Mouse (Mus musculus) testis, postnatal 10 days (tissue): Measurements from ENCODE around the gene Camk1.
"Not testable (repeated sequence)": the region's sequence is repeated elsewhere in the genome, so short reads cannot be mapped to it uniquely, and the experiment has no call there.

Source experiments
- DNase-seq: peaks from one replicate; pipeline ENCODE4 v3.0.0; 2021; ENCODE audit warnings: low spot score

Camk1 gene

GRCm38 (mm10) chr6:113361476-113361875 is 17.7 kb upstream of the Camk1 start:
- no peak for DNase-seq

GRCm38 (mm10) chr6:113353696-113354095 is 9.9 kb upstream of the Camk1 start:
- no peak for DNase-seq

GRCm38 (mm10) chr6:113352820-113353219 is 9.0 kb upstream of the Camk1 start:
- DNase-seq = no peak

DNA sequence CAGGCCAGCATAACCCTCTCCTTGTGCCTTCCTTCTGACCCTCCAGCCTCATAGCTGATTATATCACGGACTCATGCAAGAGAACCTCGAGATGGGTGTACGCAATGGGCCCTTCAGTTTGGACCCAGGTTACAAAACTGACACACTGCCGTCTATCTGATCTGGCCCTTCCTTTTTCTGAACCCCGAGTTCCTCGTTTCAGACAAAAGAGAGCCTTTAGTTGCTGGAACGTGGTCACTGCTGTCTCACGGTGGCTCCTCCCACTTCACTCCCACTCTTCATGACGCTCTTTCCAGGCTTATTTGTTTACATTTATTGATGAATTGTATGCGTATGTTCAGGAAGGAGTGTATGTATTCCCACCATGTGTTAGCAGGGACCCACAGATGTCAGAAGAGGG is 7.9 kb upstream of the Camk1 start:
- DNase-seq = no peak

DNA sequence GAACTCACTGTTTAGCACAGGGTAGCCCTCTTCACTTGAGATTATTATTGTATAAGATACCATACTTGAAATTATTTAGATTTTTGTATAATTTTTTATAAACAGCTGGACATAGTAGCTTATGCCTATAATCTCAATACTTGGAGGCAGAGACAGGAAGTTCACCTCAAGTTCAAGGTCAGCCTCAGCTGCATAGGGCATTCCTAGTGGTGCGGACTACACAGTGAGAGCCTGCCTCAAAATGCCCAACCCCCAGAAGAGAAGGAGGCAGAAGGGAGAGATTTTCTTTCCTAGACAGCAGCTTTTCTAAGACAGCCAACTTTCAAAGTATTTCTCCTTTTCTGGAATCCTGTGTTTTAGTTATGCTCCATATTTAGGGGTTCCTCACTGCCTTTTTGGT is 7.4 kb upstream of the Camk1 start:
- DNase-seq = no peak

DNA sequence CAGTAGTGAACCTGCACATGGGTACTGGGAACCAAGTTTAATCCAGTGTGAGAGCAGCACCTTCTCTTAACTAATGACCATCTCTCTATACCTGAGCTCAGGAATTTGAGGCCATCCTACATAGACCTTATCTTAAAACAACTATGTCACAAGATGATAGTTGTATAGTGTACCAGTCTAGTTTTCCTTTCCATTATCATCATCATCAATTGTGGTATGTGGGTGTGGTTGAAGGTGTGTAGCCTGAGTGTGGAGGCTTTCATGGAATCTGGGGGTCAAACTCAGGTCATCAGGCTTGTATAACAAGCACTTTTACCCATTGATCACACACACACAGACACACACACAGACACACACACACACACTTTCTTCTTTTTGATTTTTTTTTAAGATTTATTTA is 6.8 kb upstream of the Camk1 start:
- DNase-seq = no peak

- DNase-seq = no peak
Measured at GRCm38 (mm10) chr6:113346897-113347296, 3.1 kb upstream of the Camk1 start.

DNA sequence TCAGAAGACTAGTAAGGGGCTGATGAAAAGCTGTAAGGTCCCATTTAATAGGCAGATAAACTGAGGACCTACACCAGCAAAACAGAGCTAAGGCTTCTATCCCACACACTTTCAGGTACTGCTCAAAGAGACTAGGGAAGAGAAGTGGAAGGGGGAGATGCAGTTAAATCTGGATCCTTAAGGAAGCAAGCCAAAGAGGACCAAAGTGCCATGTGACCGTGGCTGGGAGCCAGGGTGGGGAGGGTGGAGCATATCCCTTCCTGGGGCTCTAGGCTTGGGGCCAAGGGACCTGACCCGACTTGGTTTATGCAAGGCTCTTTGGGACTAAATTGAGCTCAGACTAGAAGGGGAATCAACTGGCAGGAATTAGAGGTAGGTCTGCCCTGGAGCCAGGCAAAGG is 537 bp upstream of the Camk1 start:
- DNase-seq = peak; percentile 78

GRCm38 (mm10) chr6:113342297-113342696 is 1.5 kb downstream of the Camk1 start:
- DNase-seq = no peak

GRCm38 (mm10) chr6:113341574-113341973 is 2.2 kb downstream of the Camk1 start:
- no peak for DNase-seq

DNA sequence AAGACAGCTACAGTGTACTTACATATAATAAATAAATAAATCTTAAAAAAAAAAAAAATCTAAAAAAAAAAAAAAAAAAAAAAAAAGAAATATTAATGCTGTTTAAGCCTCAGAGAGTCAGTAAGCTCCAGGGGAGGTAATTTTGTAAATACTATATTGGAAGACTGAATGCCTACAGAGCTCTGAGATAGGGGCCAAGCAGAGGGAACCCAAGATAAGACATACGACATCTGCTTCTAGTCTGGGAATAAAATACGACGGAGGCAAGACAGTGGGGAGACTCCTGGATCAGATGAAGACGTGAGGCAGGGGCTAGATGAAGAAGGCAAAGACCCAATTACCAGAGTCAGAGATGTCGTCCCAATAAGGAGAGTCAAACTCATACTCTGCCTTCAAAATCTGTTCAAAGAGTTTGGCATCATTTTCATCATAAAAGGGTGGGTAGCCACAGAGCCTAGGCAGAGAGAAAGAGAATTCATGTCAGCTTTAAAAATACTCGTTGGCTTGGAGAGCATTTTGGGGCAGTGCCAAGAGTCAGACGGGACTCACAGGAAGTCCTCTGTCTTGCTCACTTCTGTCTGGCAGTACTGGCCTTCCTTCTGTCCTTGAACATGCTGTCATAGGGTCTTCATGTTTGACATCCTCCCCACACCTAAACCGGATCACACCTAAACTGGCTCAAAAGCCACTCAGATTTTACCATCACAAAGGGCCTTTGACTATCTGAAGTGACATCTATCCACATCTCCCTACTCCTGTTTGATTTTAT is 6.7 kb downstream of the Camk1 start:
- no peak for DNase-seq

DNA sequence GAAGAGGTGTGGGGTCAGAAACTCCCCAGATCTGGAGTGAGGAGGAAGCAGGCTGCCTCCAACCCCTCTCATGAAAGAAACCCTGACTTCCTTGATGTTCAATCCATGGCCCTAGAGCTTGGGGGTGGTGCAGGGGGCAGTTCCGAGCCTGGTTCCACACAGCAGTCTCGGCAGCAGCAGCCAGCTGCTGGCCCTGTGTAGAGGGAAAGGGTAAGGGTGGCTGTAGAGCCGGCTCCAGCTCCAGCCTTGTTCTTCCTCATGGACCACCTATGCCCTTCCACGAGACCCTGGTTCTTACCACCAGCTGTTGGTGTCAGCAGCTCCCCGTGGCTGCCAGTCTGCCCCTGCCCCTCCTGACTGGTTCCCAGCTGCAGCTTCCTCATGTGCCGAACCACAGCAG is 9.6 kb downstream of the Camk1 start:
- no peak for DNase-seq

DNA sequence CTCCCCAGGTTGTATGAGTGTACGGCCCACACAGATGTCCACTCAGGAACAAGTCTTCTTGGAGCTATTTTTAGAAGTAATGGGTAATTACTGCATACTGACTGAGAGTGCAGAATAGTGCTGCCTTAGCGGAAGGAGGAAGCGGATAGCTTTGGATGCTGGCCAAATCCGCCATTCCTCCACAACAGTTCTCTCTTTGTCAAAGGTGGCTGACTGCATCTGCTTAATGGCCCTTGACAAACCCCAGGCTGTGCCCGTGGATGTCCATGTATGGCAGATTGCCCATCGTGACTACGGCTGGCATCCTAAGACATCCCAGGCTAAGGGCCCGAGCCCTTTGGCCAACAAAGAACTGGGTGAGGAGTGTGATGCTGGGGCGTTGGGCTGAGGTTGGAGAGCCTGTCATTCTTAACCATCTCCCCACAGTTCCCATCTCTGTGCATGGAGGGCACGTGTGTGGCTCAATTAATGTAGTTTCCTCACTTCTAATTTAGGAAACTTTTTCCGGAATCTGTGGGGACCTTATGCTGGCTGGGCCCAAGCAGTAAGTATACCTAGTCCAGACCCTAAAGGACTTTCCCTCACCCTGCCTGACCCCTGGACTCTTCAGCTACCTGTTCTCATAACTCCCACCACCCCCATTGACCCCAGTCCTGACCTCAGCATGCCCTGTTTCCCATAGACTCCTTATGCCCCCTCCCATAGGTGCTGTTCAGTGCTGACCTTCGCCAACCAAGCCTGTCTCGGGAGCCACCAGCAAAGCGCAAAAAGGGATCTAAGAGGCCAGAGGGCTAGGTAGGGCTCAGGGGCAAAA is 10.4 kb downstream of the Camk1 start:
- DNase-seq = peak; percentile 74

- DNase-seq = not testable (repeated sequence)
Measured at GRCm38 (mm10) chr6:113332734-113333133, 11.1 kb downstream of the Camk1 start.

DNA sequence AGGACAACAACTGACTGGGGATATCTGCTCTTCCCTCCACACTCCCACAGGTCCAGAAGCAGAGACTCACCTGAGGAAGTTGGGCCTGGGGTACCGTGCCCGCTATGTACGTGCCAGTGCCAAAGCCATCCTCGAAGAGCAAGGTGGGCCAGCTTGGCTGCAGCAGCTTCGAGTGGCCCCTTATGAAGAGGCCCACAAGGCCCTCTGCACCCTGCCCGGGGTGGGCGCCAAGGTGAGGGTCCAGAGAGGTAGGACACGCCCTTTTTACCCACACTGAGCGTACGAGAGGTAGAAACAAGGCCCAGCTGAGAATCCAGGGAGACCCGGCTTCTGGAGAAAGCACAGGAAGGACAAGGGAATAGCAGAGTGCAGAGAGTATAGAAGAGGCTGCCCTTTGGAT is 12.1 kb downstream of the Camk1 start:
- DNase-seq = no peak

GRCm38 (mm10) chr6:113330547-113330946 is 13.2 kb downstream of the Camk1 start:
- no peak for DNase-seq

- no peak for DNase-seq
Measured at GRCm38 (mm10) chr6:113329396-113329795, 14.4 kb downstream of the Camk1 start.

GRCm38 (mm10) chr6:113326533-113327315 is 17.1 kb downstream of the Camk1 start, which contains the start of gene Ogg1:
TSS of gene Ogg1 (plus strand) at chr6:113326972.
- DNase-seq = peak; percentile 98

GRCm38 (mm10) chr6:113315972-113316371 is 27.8 kb downstream of the Camk1 start:
- DNase-seq = no peak

GRCm38 (mm10) chr6:113308141-113308540 is 35.6 kb downstream of the Camk1 start:
- no peak for DNase-seq

GRCm38 (mm10) chr6:113307481-113308121 is 36.2 kb downstream of the Camk1 start:
- no peak for DNase-seq

DNA sequence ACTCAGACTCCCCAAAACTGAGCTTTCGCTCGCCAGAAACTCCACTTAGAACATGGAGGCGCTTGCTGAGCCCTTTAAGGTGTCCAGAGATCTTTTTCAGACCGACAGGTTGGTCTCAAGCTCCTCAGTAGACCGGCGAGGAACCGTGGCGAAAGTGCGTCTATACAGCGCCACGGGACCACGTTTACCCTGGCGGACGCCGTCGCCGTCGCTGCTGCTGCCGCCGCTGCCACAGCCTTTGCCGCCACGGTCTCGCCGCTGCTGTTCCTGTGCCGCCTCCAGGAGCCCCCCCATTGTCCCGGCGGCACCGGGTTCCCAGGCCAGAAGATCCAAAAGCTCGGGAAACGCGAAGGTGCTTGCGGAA is 36.8 kb downstream of the Camk1 start, which contains the start of gene Brpf1:
Gene Brpf1, plus strand, starts transcription at position 152 of the 364 bp plus-strand sequence.
- no peak for DNase-seq
